Mouse (Mus musculus) fat pad, adult 2 months (tissue): ENCODE results near the gene Lrrc43.
"Not testable (repeated sequence)": the region's sequence is repeated elsewhere in the genome, so short reads cannot be mapped to it uniquely, and the experiment has no call there.

ENCODE experiments used
- DNase-seq: peaks from one replicate; pipeline ENCODE4 v3.0.0-alpha.2; 2011; ENCODE audit warnings: low read depth, low spot score; ENCODE audit errors: extremely low read depth

Lrrc43 gene

DNA sequence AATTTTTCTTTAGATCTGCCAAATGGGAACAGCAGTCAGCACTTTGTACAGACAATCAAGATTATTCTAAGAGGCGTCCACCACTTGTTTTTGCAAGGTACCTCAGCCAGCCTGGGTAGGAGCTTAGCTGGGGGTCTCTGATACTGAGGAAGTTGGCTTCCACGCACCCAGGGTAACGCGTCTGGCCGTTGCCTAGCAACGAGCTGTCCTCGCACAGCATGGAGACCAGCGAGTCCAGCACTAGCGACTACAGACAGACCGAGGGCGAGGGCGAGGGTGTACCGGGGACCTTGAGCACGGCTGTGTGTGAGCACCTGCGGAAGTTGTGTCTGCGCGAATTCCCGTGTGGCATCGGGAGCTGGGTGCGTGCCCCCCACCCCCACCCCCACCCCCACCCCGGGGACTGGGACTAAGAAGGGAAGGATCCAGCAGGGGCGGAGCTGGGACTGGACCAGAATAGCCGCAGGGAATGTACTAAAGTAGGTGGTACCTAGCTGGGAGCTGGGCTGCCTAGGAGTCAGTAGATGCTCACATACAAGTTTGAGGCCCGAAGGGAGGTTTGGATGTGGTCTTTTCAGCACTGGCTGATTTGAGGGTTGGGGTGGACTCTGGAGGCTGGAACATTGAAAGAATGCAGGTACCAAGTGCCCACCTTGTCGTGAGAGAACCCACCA lies at the start of gene Lrrc43, which contains the start of gene Il31:
Gene Lrrc43 (plus strand): TSS at position 194 of the 674 bp plus-strand sequence.
Gene Il31 (minus strand): TSS at position 378 of the 674 bp plus-strand sequence.
- DNase-seq, result no peak

DNA sequence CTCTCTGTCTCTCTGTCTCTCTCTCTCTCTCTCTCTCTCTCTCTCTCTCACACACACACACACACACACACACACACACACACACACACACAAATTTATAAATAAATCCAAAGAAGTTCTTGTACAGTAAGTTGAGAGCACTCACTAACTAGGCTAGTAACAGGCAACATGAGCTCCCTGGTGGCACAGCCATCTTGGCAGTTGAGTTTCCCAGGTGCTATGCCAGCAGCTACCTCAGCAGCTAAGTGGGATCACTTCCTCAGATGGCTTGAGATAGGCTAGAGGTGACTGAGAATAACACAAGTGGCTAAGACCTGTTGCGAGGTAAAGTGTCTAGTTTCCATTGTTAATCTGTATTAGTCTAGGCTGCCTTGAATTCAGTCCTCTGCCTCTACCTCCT lies 49.8 kb upstream of the Lrrc43 start:
- DNase-seq, result no peak

DNA sequence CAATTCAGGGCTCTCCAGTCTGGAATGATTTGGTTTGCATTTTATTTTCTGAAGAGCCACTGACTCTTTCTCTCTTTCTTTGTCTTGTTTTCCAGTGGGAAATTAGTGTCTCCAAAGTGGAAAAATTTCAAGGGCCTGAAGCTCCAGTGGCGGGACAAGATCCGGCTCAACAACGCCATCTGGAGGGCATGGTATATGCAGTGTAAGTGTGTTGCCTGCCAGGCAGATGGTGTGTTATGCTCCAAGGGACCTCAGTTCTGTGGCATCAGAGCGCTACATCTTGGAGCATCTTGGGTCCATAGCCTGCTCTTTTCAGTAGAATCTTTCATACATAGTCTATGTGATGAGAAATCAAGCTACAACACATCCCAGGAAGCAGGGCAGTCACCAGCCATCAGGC lies 49.2 kb upstream of the Lrrc43 start:
- DNase-seq, result no peak

DNA sequence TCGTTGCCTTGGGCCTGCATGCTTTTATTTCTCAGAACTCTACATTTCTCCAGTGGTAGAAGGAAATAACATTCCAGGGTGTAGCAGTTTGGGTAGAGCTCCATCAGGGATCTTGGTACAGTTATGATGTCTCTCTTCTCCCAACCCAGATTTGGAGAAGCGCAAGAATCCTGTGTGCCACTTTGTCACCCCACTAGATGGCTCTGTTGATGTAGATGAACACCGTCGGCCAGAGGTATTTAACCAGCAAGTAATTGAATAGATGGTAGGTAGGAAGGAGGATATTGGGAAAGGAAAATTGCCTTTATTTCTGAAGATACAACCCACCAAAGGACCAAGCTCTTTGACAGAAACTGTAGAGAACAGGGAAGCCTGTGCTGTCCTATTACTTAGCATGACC lies 48.4 kb upstream of the Lrrc43 start:
- DNase-seq, result no peak

DNA sequence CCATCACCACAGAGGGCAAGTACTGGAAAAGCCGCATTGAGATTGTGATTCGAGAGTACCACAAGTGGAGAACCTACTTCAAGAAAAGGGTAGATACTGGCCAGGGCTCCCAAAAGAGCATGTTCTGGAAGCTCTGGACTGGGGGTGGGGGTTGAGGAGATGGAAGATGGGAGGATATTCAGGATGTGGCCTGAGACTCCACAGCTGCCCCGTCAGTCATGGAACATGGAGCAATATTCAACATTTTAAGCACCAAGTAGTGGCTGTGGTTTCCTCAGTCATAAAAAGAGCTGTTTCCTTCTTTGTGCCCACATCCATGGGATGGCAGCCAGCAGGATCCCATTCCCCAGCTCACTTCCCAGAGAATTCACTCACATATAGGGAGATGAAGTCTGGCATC lies 46.8 kb upstream of the Lrrc43 start:
- no peak for DNase-seq

DNA sequence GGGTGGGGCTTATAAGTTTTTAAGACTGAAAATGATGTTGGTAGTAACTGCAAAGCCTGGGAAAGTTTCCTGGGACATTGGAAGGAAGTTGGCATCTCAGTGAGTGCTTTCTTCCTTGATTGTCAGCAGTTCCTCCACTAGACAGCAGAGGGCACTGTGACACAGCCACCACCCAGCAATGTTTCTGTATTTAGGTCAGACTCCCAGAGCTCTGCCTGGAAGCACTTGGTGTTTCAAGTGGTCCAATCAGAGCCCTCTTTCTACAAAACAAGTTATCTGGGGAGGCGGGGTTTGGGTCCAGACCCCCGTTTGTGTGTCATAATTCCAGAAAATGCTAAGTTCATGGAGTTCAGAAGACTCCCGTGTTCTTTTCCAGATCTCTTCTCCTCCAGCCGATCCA lies 45.0 kb upstream of the Lrrc43 start:
- DNase-seq, result no peak

DNA sequence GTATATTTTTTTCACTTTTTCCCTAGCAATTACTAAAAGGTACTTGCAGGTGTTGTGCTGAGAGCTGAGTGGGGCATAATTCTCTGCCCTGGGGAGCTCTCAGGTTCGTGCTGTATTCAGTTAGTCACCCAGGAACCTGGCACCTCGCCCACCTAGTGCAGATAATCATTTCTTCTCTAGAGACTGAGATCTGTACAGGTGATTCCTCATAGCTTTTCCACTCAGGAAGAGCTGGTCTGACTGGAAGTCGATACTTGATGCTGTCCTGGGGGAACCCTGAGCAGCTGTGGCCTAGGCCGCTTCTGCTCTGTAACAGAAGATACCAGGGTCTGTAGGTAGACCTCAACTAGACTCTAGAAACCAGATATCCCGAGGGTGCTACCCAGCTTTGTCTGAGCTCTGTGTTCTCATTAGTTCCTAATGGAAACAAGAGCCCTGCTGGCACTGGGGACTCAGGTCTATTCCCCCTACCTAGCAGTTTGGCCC lies 44.2 kb upstream of the Lrrc43 start:
- no peak for DNase-seq

DNA sequence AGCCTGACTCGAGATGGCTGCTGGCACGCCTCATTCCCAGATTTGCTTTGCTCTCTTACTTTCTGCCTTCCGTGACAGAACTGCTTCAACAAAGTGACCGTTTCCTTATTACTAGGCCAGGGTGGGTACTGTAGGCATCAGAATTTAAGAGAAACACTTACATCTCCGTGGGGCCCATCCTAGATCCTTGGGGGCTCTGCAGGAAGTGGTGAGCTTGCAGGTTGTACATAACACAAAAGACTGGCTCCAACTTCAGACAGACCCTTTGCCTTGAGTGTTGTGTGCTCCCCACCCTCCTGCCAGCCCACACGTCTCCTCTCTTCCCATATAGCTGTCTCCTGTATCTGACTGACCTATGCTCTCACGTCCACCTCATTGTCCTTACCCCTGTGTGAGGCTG lies 37.2 kb upstream of the Lrrc43 start:
- no peak for DNase-seq

DNA sequence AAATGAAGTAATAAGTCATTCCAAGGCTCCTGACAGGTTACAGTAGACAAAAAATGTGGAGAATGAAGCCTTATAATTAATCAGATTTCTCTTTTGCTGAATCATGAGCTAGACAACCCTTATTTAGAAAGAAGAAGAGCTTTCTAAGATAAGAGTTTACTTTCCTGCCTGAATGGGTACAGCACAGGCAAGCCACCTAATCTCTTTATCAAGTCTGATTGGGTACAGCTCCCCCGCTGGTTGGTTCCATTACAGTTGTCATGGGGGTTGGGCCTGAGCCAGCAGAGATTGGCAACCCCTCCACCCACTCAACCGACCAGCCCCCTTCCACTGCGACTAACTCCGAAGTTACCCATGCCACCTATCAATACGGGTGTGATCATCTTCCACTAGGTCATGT lies 27.7 kb upstream of the Lrrc43 start:
- no peak for DNase-seq

DNA sequence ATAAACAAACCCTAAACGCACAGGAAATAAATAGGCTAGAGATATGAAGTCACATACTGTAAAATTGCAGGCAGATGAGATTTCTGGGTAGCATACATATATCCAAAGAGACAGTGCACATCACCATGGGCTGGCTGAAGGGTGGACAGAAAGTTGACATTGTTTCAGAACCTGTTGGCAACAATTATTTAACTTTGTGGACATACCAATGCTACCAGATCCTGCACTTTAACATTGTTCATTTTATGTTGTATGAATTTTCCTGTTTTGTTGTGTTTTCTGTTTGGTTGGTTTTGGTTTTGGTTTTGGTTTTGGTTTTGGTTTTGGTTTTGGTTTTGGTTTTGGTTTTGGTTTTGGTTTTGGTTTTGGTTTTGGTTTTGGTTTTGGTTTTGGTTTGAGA lies 24.5 kb upstream of the Lrrc43 start:
- DNase-seq, result no peak

DNA sequence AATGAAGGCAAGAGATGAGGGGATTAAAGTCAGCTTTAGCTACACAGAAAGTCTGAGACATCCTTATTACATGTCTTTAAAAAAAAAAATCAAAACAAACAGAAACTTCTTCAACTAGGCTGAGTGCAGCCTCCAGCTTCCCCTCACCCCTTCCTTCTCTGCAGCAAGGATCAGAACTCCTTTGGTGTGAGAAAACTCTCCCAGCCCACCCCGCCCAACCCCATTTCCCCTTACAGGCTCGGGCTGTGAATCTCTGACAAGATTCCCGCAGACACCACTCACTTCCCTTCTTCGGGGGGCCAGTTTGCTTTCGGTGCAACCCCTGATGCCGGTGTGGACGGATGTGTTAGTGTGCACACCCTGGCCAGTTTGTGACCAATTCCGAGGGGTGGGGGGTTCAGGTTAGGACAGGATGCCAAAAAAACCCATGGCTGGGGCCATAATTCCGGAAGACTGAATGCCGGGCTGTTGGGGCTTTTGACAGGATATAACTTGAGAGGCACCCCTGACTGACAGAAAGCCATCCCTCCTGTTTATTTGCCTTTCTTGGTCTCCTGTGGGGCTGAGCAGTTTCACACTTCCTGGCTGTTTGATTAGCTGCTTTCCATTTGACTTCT lies 18.2 kb upstream of the Lrrc43 start:
- DNase-seq, result no peak

DNA sequence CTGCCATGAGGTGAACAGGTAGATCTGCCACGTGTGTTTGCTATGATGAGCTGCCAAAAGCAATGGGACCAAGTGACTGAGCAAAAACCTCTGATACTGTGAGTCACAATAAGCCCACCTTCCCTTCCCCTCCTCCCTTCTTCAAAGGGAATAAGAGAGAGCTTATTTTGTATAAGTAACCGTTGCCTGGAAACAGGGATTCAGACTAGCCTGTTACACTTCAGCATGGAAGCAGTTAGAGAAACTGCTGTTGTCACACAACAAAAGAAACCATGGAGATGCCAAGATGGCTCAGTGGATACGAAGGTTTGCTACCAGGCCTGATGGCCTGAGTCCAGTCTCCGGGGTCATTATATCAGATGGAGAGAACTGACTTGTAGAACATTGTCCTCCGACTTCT lies 15.3 kb upstream of the Lrrc43 start:
- no peak for DNase-seq

DNA sequence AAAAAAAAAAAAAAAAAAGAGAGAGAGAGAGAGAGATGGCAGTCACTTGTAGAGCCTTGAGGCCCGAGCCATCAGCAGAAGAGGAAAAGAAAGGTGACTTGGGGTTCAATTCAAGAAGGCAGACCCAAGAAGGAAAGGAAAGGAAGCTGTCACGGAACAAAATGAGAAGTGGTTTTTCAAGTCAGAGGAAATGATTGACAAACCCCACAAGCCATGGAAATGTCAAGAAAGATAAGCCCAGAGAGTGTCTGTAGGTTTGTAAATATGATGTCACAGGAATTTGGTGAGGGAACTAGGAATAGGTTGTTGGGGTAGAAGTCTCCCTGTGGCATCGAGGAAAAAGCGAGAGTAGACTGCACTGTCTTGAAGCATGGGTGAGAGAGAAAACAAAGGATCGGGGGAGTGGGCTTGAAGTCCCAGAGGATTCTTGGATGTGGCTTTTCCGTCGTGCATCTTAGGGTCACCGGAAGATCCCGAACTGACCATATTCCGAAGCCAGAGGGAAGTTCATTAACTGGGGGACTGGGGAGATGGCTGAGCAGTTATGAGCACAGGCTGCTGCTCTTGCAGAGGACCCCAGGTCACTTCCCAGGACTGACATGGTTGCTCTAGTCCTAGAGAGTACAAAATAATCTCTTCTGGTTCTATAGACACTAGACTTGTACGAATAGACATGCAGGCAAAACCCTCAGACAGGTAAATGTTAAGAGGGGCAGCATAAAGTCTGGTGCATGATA lies 1.3 kb upstream of the Lrrc43 start:
- no peak for DNase-seq

DNA sequence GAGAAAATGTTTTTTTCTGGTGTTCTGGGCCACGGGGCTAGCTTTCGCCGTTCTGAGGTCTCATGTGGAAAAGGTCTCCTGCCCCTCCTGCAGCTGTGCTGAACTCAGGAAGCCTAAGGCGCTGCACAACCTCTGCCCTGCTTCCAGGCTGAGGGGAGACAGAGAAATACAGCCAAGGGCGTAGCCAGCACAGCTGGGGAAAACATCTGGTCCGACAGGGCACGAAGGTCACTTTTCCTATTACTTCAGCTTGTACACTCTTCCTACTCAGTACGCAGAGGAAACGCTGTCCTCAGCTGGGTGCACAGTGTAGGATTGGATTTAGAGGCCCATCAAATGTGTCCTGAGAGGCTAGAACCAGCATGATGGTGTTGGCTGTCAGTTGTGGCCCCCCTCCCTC lies 830 bp downstream of the Lrrc43 start:
- DNase-seq, result no peak

DNA sequence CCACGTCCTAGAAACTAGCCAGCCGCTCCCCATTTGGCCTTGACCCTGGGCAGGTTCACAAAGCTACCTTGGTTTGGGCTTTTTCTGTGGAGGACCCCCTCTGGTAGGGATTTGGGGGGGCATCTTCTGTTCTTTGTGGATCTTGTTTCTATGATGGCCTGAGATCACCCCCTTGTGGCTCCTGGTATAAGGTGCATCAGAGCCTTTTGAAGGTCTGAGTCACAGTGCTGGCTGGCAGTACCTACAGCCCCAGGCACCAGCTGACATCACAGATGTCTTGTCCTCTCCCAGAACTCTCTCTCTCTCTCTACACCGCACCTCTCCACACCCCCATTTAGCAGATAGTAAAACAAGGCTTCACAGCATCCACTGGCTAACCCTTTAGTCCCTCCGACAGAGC lies 10.6 kb downstream of the Lrrc43 start:
- no peak for DNase-seq

DNA sequence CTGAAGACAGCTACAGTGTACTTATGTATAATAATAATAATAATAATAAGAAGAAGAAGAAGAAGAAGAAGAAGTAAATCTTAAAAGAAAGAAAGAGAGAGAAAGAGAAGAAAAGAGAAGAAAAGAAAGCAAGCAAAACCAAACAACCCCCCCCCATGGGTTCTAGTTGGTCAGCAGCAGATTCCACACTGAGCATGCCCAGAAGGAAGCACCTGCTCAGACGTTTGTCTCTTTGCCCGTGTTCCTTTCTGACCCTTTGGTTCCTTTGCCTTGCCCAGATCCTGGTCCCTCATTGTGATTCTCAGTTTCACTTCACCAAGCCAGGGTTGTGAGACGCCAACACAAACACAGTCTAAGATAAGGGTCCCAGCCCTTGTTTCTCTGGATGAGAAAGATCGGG lies 12.9 kb downstream of the Lrrc43 start:
- no peak for DNase-seq

DNA sequence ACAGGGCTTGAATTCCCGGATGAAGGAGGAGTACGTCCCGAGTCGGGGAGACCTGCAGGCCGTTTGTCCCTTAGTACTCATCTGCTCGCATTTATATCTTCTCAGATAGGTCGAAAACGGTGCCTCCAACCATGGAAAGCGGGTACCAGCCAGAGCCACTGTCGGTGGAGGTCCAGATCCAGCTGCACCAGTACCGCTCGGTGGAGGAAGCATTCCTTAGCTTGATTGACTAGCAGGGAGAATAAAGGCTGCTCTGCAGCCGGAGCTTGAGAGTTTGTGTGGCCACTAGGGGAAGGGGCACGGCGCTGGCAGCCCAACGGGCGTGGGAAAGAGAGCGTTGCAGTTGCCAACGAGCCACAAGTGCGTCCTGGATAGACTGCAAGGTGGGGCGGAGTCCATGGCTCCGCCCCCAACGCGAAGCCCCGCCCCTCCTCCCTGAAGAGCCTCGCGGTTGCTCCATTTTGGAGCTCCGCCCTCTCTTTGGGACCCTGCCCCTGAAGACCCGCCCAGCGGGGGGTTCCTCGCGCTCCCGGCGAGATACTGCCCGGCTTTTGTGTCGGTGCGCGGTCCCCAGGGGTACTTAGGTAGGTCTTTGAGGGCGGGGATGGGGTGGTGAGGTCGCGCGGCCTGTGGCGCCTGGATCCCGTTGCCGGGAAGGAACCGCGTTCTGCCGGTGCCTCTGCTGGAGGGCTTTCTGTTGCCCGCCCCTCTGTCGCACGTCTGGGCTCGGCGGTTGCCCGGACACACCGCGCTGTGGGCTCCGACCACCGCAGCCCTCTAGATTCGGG lies 19.0 kb downstream of the Lrrc43 start:
- DNase-seq, result no peak

DNA sequence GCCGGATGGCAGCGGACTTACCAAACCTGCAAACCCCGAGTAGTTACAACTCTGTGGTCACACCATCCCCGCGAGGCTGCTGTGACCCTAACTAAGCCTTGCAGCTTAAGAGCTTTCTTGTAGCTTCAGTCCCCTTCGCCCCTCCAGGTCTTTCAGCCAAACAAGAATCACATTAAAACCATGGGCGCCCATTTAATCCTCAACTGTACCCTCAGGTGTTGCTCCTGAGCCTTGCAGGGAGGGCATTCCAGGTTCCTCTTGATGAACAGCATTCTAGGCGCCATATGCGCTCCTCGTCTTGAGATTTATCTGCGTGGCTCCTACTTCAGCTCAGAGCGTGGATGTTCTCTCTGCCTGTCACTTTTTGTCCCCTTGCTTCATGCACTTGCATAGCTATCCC lies 19.8 kb downstream of the Lrrc43 start:
- DNase-seq, result no peak

DNA sequence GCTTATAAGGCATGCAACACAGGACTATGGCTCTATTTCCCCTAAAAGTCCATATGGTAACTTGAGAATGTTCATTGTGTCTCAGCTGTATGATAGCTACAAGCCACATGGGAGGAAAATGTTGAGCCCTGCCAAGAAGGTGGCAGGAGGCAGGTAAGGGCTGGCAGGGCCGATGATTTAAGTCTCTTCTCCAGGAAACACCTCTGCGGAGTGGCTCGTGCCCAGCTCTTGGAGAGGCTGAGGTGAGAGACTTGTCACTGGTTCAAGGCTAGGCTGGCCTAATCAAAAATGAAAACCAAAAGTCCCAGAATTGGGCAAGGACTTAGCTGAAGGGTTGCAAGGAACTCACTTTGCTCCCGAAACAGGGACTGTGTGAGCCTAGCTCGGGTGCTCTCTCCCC lies 21.1 kb downstream of the Lrrc43 start, which contains the start of gene B3gnt4:
Gene B3gnt4 (plus strand): TSS at position 301 of the 400 bp plus-strand sequence.
- no peak for DNase-seq

DNA sequence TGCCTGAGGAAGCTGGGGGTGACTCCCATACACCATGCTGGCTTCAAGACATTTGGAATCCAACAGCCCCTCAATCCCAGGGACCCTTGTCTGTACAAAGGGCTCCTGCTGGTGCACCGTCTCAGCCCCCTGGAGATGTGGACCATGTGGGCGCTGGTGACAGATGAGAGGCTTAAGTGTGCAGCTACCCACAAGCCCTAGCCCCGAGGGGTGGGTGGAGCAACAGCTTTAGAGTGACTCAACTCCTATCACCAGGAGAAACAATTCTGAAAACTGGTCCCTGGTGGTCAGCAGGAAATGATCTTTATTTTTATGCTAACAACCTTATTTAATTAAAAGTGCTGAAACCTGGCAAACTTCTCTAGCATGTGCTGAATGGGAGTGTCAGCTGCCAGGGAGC lies 22.3 kb downstream of the Lrrc43 start:
- not testable (repeated sequence) for DNase-seq

DNA sequence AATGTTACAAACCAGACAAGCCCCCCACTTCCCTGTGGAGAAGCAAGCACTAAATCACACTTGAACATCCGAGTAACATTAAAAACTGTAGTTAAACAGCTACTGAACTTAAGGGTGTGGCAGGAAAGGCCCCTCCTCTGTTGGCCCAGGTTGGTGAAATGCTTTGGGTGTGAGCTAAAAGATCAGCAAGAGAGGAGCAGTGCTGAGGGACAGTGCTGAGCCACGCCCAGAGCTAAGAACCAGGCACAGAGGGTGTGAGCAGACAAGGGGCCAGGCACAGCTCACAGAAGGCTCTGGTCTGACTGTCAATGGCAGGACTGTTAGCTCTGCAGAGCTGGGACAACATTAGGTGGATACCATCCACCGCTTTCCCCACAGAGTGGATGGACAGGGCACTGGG lies 23.0 kb downstream of the Lrrc43 start:
- no peak for DNase-seq
